Mouse (Mus musculus) heart, adult 2 months (tissue): Measurements from ENCODE around the gene Ddx24. TPM values are rescaled to one million over a fixed set of nuclear protein-coding genes. Genes with fewer than 3 reads are reported as not detected.

Source experiments
- DNase-seq, 2 experiments: peaks; one replicate each; pipeline ENCODE4 v3.0.0; 2021
- H3K27ac ChIP-seq: fragments of 200-600 bp; 2 replicates; pipeline ENCODE4 v1.8.1; 2022
- H3K27me3 ChIP-seq: fragments of 200-500 bp; 2 replicates; pipeline ENCODE4 v1.6.1; 2012; ENCODE audit warnings: mild to moderate bottlenecking, low read length, inconsistent platforms, mixed read lengths; ENCODE audit not compliant: control insufficient read depth, insufficient read depth
- H3K36me3 ChIP-seq: fragments of 200-500 bp; 2 replicates; pipeline ENCODE4 v1.6.1; 2012; ENCODE audit warnings: low read length, inconsistent platforms; ENCODE audit not compliant: control insufficient read depth, insufficient read depth
- H3K4me1 ChIP-seq: fragments of 200-500 bp; 2 replicates; pipeline ENCODE4 v1.6.1; 2011; ENCODE audit warnings: low read length; ENCODE audit not compliant: control insufficient read depth, insufficient read depth
- H3K4me3 ChIP-seq: fragments of 200-600 bp; 2 replicates; pipeline ENCODE4 v1.8.1; 2022
- H3K79me2 ChIP-seq: fragments of 200-500 bp; replicated peaks from 2 replicates; pipeline ENCODE4 v1.6.1; 2012; ENCODE audit warnings: mild to moderate bottlenecking, inconsistent platforms, low read length, moderate library complexity, mixed read lengths; ENCODE audit not compliant: control insufficient read depth, insufficient read depth
- H3K9ac ChIP-seq: fragments of 200-500 bp; 2 replicates; pipeline ENCODE4 v1.6.1; 2012; ENCODE audit warnings: low read depth, mild to moderate bottlenecking, control low read depth, inconsistent platforms, low read length, mixed read lengths
- CTCF ChIP-seq: fragments of 200-600 bp; IDR thresholded peaks from 2 replicates; pipeline ENCODE4 v1.8.1; 2022; ENCODE audit warnings: antibody characterized with exemption, mild to moderate bottlenecking, moderate library complexity
- EP300 ChIP-seq: fragments of 200-500 bp; IDR thresholded peaks from 2 replicates; pipeline ENCODE4 v1.6.1; 2011; ENCODE audit warnings: low read depth, low read length, control low read depth; ENCODE audit not compliant: insufficient read depth
- POLR2A ChIP-seq: fragments of 200-500 bp; IDR thresholded peaks from 2 replicates; pipeline ENCODE4 v1.6.1; 2011; ENCODE audit warnings: mild to moderate bottlenecking, low read depth, low read length, control low read depth; ENCODE audit not compliant: insufficient read depth
- WGBS: fragments of 180-500 bp; shearing (Covaris S2); methylation state at CpG from one replicate; pipeline ENCODE4 v1.1.7; 2018; 5-methylcytosine and 5-hydroxymethylcytosine counted together
- intact Hi-C: fragments of 180-260 bp; cut with DNase I; formaldehyde crosslinking; loops from one replicate; pipeline ENCODE4 v1.15.1; 2025
- polyA plus RNA-seq: library from polyadenylated mRNA; depleted of rRNA; stranded (reverse); fragments of >200 nt; gene quantifications from 2 replicates; pipeline ENCODE4 v1.2.3, GENCODE M21; 2012
- total RNA-seq, 2 experiments: library from RNA; stranded (reverse); gene quantifications; 2 replicates each; pipeline ENCODE4 v1.2.3; 2021

Ddx24 gene
- total and polyA plus RNA-seq, 3 experiments = 30.2 to 89.3 (median 85.3) TPM

DNA sequence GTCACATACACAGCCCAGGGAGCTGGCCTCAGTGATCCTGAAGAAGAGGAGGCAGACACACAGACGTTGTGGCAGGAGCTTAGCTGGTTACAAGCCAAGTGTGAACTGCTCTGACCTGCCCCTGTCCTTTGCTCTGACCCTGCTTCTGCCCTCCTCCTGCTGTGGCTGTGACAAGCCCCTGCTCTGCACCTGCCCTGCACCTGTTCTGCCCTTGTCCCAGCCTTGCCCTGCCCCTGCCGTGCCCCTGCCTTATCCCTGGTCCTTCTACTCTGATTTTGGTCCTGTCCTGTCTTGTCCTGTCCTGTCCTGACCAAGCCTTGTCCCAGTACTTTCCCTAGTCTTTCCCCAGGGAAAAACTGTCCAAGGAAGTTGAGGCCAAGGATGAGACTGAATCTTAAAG, 56.9 kb downstream of the Ddx24 start:
- Histone ChIP-seq H3K4me1 (peaks cover under 1% of the 10 kb centered on the region; the same call in 1 of the 2 replicates), H3K27ac (no peak overlapping the region), H3K79me2 (no peaks in the 10 kb centered on the region), H3K9ac (no peak overlapping the region), H3K4me3 (no peak overlapping the region), H3K36me3 (no peaks in the 10 kb centered on the region), H3K27me3 (no peaks in the 10 kb centered on the region)
- intact Hi-C loops = loop anchor here (1.0 to 5.0 kb wide), 2 partner anchors 43 to 226 kb away; no protein-coding TSS in a partner anchor
- WGBS = 59% methylated on average over 2 of the region's 2 CpGs
- DNase-seq = no peak
- TF ChIP-seq POLR2A (no peak), CTCF (no peak), EP300 (no peak)

GRCm38 (mm10) chr12:103368326-103368669, 57.3 kb downstream of the Ddx24 start:
- Histone ChIP-seq H3K36me3 (no peaks in the 10 kb centered on the region), H3K9ac (no peak overlapping the region), H3K4me3 (no peak overlapping the region), H3K79me2 (no peaks in the 10 kb centered on the region), H3K27me3 (no peaks in the 10 kb centered on the region), H3K27ac (no peak overlapping the region), H3K4me1 (peaks cover 3% of the 10 kb centered on the region; the same call in 1 of the 2 replicates)
- 69% methylated on average over 7 of the region's 7 CpGs for WGBS
- TF ChIP-seq CTCF (no peak), POLR2A (no peak), EP300 (no peak)
- no peak for DNase-seq
- intact Hi-C loops = loop anchor here (1.0 to 5.0 kb wide), 2 partner anchors 43 to 226 kb away; no protein-coding TSS in a partner anchor

GRCm38 (mm10) chr12:103367620-103368325, 57.9 kb downstream of the Ddx24 start:
- H3K4me3 ChIP-seq = no peak overlapping the region
- no peaks in the 10 kb centered on the region for H3K79me2 ChIP-seq
- peaks cover 3% of the 10 kb centered on the region; the same call in 1 of the 2 replicates for H3K4me1 ChIP-seq
- H3K27me3 ChIP-seq = no peaks in the 10 kb centered on the region
- H3K27ac ChIP-seq = peak overlapping the region; percentile 67
- H3K36me3 ChIP-seq = no peaks in the 10 kb centered on the region
- TF ChIP-seq EP300 (peak; percentile 47; the same call in 1 of the 2 replicates), CTCF (peak; percentile 97), POLR2A (no peak)
- WGBS = 12% methylated on average over 18 of the region's 18 CpGs
- intact Hi-C loops = loop anchor here (1.0 to 5.0 kb wide), 3 partner anchors 15 to 225 kb away; no protein-coding TSS in a partner anchor
- peak; percentile 74 to 80 for DNase-seq
- H3K9ac ChIP-seq = no peak overlapping the region

DNA sequence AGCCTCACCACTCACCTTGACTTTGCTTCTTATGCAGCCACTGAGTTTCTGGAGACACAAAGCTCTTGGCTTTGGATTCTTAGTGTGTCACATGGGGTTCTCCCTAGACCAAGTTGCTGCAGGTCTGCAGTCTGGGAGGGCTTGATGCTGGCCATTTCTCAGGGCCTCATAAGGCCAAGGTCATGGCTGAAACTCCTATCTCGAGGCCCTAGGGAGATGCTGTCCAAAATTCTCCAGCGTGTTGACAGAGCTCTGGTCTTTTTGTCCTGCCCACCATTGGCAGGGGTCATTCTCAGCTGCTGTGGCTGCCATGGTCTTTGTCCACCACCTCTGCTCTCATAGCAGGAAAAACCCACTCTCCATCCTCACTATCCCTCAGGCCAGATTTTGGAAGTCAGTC, 58.5 kb downstream of the Ddx24 start:
- no peak for DNase-seq
- H3K27me3 ChIP-seq = no peaks in the 10 kb centered on the region
- H3K27ac ChIP-seq = peak overlapping the region; percentile 67
- H3K4me1 ChIP-seq = peaks cover 5% of the 10 kb centered on the region
- no peak overlapping the region for H3K4me3 ChIP-seq
- no peaks in the 10 kb centered on the region for H3K79me2 ChIP-seq
- 29% methylated on average over 2 of the region's 2 CpGs for WGBS
- TF ChIP-seq EP300 = peak; percentile 19; the same call in 1 of the 2 replicates
- TF ChIP-seq POLR2A = no peak
- no peak for TF ChIP-seq CTCF
- intact Hi-C loops = loop anchor here (2.0 to 5.0 kb wide), 2 partner anchors 14 to 225 kb away; no protein-coding TSS in a partner anchor
- H3K36me3 ChIP-seq = no peaks in the 10 kb centered on the region
- H3K9ac ChIP-seq = no peak overlapping the region

- intact Hi-C loops = no loop called here
Measured at GRCm38 (mm10) chr12:103362336-103362735, 63.3 kb downstream of the Ddx24 start.

More at GRCm38 (mm10) chr12:103362336-103362735, 63.3 kb downstream of the Ddx24 start:
- peak; percentile 66 to 85 for DNase-seq
- Histone ChIP-seq H3K36me3 (no peaks in the 10 kb centered on the region), H3K4me3 (no peak overlapping the region), H3K27ac (peak overlapping the region; percentile 85), H3K9ac (no peak overlapping the region), H3K79me2 (no peaks in the 10 kb centered on the region), H3K4me1 (peaks cover 26% of the 10 kb centered on the region), H3K27me3 (no peaks in the 10 kb centered on the region)
- WGBS = 52% methylated on average over 3 of the region's 3 CpGs
- TF ChIP-seq CTCF (peak; percentile 19), EP300 (0 out of 2 replicates have a peak, but pooled peaks have one; percentile 46), POLR2A (0 out of 2 replicates have a peak, but pooled peaks have one; percentile 25)
